Mouse (Mus musculus) liver, embryonic 16.5 days (tissue): ENCODE measurements around the gene Jup. TPM values are rescaled to one million over a fixed set of nuclear protein-coding genes. Genes with fewer than 3 reads are reported as not detected.

Experiments used
- ATAC-seq: fragments of 200-750 bp; cut with Nextera tagmentation; 2 replicates; pipeline ENCODE4 v1.8.0; 2017; ENCODE audit warnings: low read depth, mild to moderate bottlenecking, moderate number of reproducible peaks, moderate library complexity
- H3K27ac ChIP-seq: fragments of 300-500 bp; sonication (generic); 2 replicates; pipeline ENCODE4 v1.5.1; 2014; ENCODE audit warnings: mild to moderate bottlenecking, low read length
- H3K27me3 ChIP-seq: fragments of 300-500 bp; sonication (generic); 2 replicates; pipeline ENCODE4 v1.6.1; 2014; ENCODE audit warnings: low read depth, low read length, mixed read lengths; ENCODE audit not compliant: control insufficient read depth, insufficient read depth
- H3K36me3 ChIP-seq: fragments of 300-500 bp; sonication (generic); 2 replicates; pipeline ENCODE4 v1.6.1; 2014; ENCODE audit warnings: mild to moderate bottlenecking; ENCODE audit not compliant: control insufficient read depth, insufficient read depth
- H3K4me1 ChIP-seq: fragments of 300-500 bp; sonication (generic); 2 replicates; pipeline ENCODE4 v1.6.1; 2014; ENCODE audit warnings: low read depth, low read length, mixed read lengths; ENCODE audit not compliant: control insufficient read depth
- H3K4me2 ChIP-seq: fragments of 300-500 bp; sonication (generic); 2 replicates; pipeline ENCODE4 v1.6.1; 2014; ENCODE audit warnings: low read depth, low read length, mixed read lengths
- H3K4me3 ChIP-seq: fragments of 300-500 bp; sonication (generic); 2 replicates; pipeline ENCODE4 v1.5.1; 2014; ENCODE audit warnings: low read depth, mild to moderate bottlenecking, low read length
- H3K9ac ChIP-seq: fragments of 300-500 bp; sonication (generic); 2 replicates; pipeline ENCODE4 v1.6.1; 2014; ENCODE audit warnings: low read depth, low read length
- H3K9me3 ChIP-seq: fragments of 300-500 bp; sonication (generic); replicated peaks from 2 replicates; pipeline ENCODE4 v1.6.1; 2016; ENCODE audit warnings: low read length; ENCODE audit not compliant: control insufficient read depth
- WGBS: fragments of 180-500 bp; shearing (Covaris S2); extraction: QIAGEN DNeasy Blood & Tissue Kit; methylation state at CpG from one replicate; pipeline ENCODE4 v1.1.7; 2014; ENCODE audit not compliant: insufficient replicate concordance; 5-methylcytosine and 5-hydroxymethylcytosine counted together
- polyA plus RNA-seq: library from polyadenylated mRNA; unstranded; fragments of >200 nt; fragmentation: Nextera tagmentation; extraction: Ambion mirVana; gene quantifications from 2 replicates; pipeline ENCODE4 v1.2.1, GENCODE M21; 2015

Gene Jup
- polyA plus RNA-seq, 1 experiment from 2014 or later, result 17.7 TPM

DNA sequence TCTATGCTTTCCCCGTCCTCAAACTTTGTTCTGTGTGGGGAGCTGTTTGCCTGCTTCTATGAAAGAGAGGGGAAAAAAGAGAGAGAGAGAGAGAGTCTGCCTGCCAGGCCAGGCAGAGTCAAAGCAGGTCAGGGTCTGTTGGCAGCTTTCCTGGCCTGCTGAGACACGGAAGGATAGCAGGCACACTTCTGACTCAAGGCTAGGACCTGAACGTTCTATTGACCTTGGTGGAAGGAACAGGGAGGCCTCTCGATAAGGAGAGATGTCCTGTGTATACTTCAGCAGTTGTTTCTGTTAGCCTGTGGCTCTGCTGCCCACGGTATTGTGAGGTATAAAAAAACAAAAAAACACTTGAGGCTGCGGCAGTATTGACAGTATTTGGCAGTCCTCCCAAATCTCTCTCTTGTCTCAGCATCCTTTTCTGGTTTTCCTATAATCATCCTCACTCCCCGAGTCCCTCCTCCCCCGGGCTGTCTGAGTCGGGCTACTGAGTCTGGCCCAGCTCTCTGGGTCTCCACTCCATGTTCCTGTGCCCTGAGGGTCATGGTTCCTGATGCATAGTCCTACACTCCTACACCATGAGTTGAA lies 31.1 kb upstream of the Jup start:
- H3K27ac ChIP-seq, result no peak overlapping the region
- H3K9ac ChIP-seq, result no peak overlapping the region
- no peak for ATAC-seq
- no peak overlapping the region for H3K4me2 ChIP-seq
- H3K4me3 ChIP-seq, result no peak overlapping the region
- H3K27me3 ChIP-seq, result no peaks in the 10 kb centered on the region
- WGBS, result 63% methylated on average over 9 of the region's 9 CpGs
- no peaks in the 10 kb centered on the region for H3K9me3 ChIP-seq
- no peaks in the 10 kb centered on the region for H3K36me3 ChIP-seq
- no peaks in the 10 kb centered on the region; the same call in 1 of the 2 replicates for H3K4me1 ChIP-seq

- Histone ChIP-seq H3K4me1 (no peaks in the 10 kb centered on the region; the same call in 1 of the 2 replicates), H3K27me3 (no peaks in the 10 kb centered on the region), H3K9ac (no peak overlapping the region), H3K4me2 (no peak overlapping the region), H3K27ac (no peak overlapping the region), H3K9me3 (no peaks in the 10 kb centered on the region), H3K36me3 (no peaks in the 10 kb centered on the region), H3K4me3 (no peak overlapping the region)
- WGBS, result 56% methylated on average over 3 of the region's 3 CpGs
- no peak for ATAC-seq
Measured at GRCm38 (mm10) chr11:100426820-100427219, 29.3 kb upstream of the Jup start.

DNA sequence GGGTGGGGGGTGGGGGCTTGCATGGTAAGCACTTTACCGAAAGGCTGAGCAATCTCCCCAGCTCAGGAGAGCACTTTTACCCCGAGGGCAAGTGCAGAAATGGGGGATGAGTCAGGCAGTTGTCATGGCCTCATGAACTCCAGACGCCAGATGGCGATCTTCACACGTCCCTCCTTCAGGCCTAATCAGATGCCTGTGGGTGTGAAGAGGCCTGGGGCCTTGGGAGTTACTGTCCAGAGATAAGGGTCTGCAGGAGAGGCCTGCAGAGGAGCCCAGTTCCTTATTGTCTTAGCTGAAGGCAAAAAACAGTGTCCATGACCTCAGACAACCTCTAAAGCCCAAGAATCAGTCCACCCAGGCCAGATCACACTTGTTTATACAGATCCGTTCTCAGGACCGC lies 28.3 kb upstream of the Jup start:
- no peaks in the 10 kb centered on the region for H3K9me3 ChIP-seq
- H3K36me3 ChIP-seq, result no peaks in the 10 kb centered on the region
- H3K4me3 ChIP-seq, result no peak overlapping the region
- no peak overlapping the region for H3K27ac ChIP-seq
- H3K4me2 ChIP-seq, result no peak overlapping the region
- H3K9ac ChIP-seq, result no peak overlapping the region
- H3K27me3 ChIP-seq, result no peaks in the 10 kb centered on the region
- ATAC-seq, result peak; percentile 41
- no peaks in the 10 kb centered on the region; the same call in 1 of the 2 replicates for H3K4me1 ChIP-seq
- 29% methylated on average over 7 of the region's 7 CpGs for WGBS

DNA sequence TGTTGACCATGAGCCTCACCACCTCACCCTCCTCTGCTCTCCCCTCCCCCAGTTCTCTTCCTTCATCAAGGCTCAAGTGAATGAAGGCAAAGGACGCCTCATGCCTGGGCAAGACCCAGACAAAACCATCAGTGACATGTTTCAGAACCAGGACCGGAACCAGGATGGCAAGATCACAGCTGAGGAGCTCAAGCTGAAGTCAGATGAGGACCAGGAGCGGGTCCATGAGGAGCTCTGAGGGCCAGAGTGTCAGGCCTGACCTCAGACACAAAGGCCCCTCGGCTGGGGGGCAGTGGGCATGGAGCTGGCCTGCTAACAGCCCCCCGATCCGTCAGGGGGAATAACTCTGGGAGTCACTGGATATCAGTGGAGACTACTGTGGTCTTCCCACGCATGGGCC lies 26.3 kb upstream of the Jup start:
- 75% methylated on average over 7 of the region's 7 CpGs for WGBS
- no peak overlapping the region for H3K27ac ChIP-seq
- ATAC-seq, result no peak
- no peaks in the 10 kb centered on the region for H3K27me3 ChIP-seq
- H3K4me1 ChIP-seq, result no peaks in the 10 kb centered on the region; the same call in 1 of the 2 replicates
- H3K4me3 ChIP-seq, result no peak overlapping the region
- H3K4me2 ChIP-seq, result no peak overlapping the region
- H3K9me3 ChIP-seq, result no peaks in the 10 kb centered on the region
- H3K9ac ChIP-seq, result no peak overlapping the region
- H3K36me3 ChIP-seq, result no peaks in the 10 kb centered on the region

GRCm38 (mm10) chr11:100421537-100421936 lies 24.0 kb upstream of the Jup start:
- no peak for ATAC-seq
- H3K4me3 ChIP-seq, result no peak overlapping the region
- peaks cover 6% of the 10 kb centered on the region for H3K27me3 ChIP-seq
- H3K27ac ChIP-seq, result no peak overlapping the region
- no peak overlapping the region for H3K9ac ChIP-seq
- no peaks in the 10 kb centered on the region; the same call in 1 of the 2 replicates for H3K4me1 ChIP-seq
- no peaks in the 10 kb centered on the region for H3K9me3 ChIP-seq
- no peaks in the 10 kb centered on the region for H3K36me3 ChIP-seq
- no peak overlapping the region for H3K4me2 ChIP-seq
- 85% methylated on average over 8 of the region's 8 CpGs for WGBS

GRCm38 (mm10) chr11:100414914-100415822 lies 17.6 kb upstream of the Jup start, which contains the start of gene Fkbp10:
Gene Fkbp10, plus strand, starts transcription at chr11:100415697.
- Histone ChIP-seq H3K9me3 (no peaks in the 10 kb centered on the region), H3K27ac (no peak within 1 kb of the TSS; the same call in 1 of the 2 replicates), H3K4me3 (peak within 1 kb of the TSS; percentile 60), H3K4me2 (peak within 1 kb of the TSS; percentile 70), H3K9ac (peak within 1 kb of the TSS; percentile 45; the same call in 1 of the 2 replicates), H3K4me1 (no peaks in the 10 kb centered on the region; the same call in 1 of the 2 replicates), H3K27me3 (peaks cover 45% of the 10 kb centered on the region), H3K36me3 (no peaks in the 10 kb centered on the region)
- 2% methylated on average over 31 of the region's 31 CpGs for WGBS
- ATAC-seq, result peak; percentile 17; the same call in 1 of the 2 replicates

- H3K9ac ChIP-seq, result peak within 1 kb of the TSS; percentile 45; the same call in 1 of the 2 replicates
- peaks cover 45% of the 10 kb centered on the region for H3K27me3 ChIP-seq
- no peaks in the 10 kb centered on the region for H3K9me3 ChIP-seq
- peak within 1 kb of the TSS; percentile 60 for H3K4me3 ChIP-seq
- ATAC-seq, result peak; percentile 83
- H3K27ac ChIP-seq, result no peak within 1 kb of the TSS; the same call in 1 of the 2 replicates
- 4% methylated on average over 85 of the region's 93 CpGs for WGBS
- H3K4me1 ChIP-seq, result no peaks in the 10 kb centered on the region; the same call in 1 of the 2 replicates
- H3K36me3 ChIP-seq, result no peaks in the 10 kb centered on the region
- peak within 1 kb of the TSS; percentile 70 for H3K4me2 ChIP-seq
Measured at GRCm38 (mm10) chr11:100414021-100414913, 16.7 kb upstream of the Jup start, which contains the start of gene P3h4. Gene P3h4, minus strand, starts transcription at chr11:100414836.

- H3K4me3 ChIP-seq, result peak overlapping the region; percentile 60; the same call in 1 of the 2 replicates
- H3K36me3 ChIP-seq, result no peaks in the 10 kb centered on the region
- no peak overlapping the region for H3K9ac ChIP-seq
- no peaks in the 10 kb centered on the region; the same call in 1 of the 2 replicates for H3K4me1 ChIP-seq
- no peaks in the 10 kb centered on the region for H3K9me3 ChIP-seq
- peak overlapping the region; percentile 70 for H3K4me2 ChIP-seq
- 65% methylated on average over 11 of the region's 11 CpGs for WGBS
- no peak overlapping the region for H3K27ac ChIP-seq
- no peak for ATAC-seq
- peaks cover 45% of the 10 kb centered on the region for H3K27me3 ChIP-seq
Measured at GRCm38 (mm10) chr11:100413541-100413940, 16.0 kb upstream of the Jup start.
